Mouse (Mus musculus) liver, adult 10 weeks (tissue): ENCODE results near the gene Serhl. TPM values are rescaled to one million over a fixed set of nuclear protein-coding genes. Genes with fewer than 3 reads are reported as not detected.

Experiments used
- polyA plus RNA-seq: library from polyadenylated mRNA; stranded (reverse); fragments of 350-450 nt; fragmentation: Illumina TruSeq; extraction: RNeasy Lipid Tissue Mini Kit (QIAGEN cat#74804); gene quantifications from one replicate; pipeline ENCODE4 v1.2.3, GENCODE M21; 2014; ENCODE audit warnings: low read depth, low replicate concordance

Gene Serhl
- polyA plus RNA-seq, result 8.1 TPM

DNA sequence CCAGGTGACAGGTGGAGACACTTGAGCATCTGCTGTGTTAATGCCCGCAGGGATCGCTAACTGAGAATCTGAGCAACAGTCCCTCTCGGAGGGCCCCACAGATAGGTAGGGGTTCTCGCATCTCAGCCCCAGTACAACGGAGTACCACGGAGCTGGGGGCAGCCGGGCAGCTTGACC, at the start of gene Serhl:
Gene Serhl (plus strand): TSS at position 78 of the 177 bp plus-strand sequence.

GRCm38 (mm10) chr15:83122566-83123145, 33.4 kb downstream of the Serhl start, which contains the start of gene Rrp7a:
Rrp7a (minus strand) TSS chr15:83122801.

GRCm38 (mm10) chr15:83149196-83150072, 60.1 kb downstream of the Serhl start, which contains the start of gene Poldip3:
Poldip3 (minus strand) TSS chr15:83149384.

Other genes starting within 250 kb of the Serhl start
- gene Tcf20, start 101.6 kb upstream of the Serhl start, polyA plus RNA-seq, result 7.3 TPM
- gene Nfam1, start 56.2 kb upstream of the Serhl start, polyA plus RNA-seq, result 0.74 TPM
- gene Rrp7a, start 33.3 kb downstream of the Serhl start, polyA plus RNA-seq, result 1.0 TPM
- gene Poldip3, start 59.9 kb downstream of the Serhl start, polyA plus RNA-seq, result 8.0 TPM
- gene Cyb5r3, start 83.1 kb downstream of the Serhl start, polyA plus RNA-seq, result 90.8 TPM
- gene A4galt, start 162.3 kb downstream of the Serhl start, polyA plus RNA-seq, result not detected